Mouse (Mus musculus) hindbrain, embryonic 14.5 days (tissue): ENCODE data around the gene Pgc. TPM values are rescaled to one million over a fixed set of nuclear protein-coding genes. Genes with fewer than 3 reads are reported as not detected.

Experiments used
- ATAC-seq: fragments of 200-750 bp; cut with Nextera tagmentation; 2 replicates; pipeline ENCODE4 v1.8.0; 2017; ENCODE audit warnings: moderate number of reproducible peaks, mild to moderate bottlenecking, moderate TSS enrichment, moderate library complexity; ENCODE audit not compliant: low FRiP score
- DNase-seq: peaks from one replicate; pipeline ENCODE4 v3.0.0-alpha.2; 2015; ENCODE audit warnings: low spot score
- H3K27ac ChIP-seq: fragments of 300-500 bp; sonication (generic); 2 replicates; pipeline ENCODE4 v1.5.1; 2014; ENCODE audit warnings: mild to moderate bottlenecking, moderate library complexity
- H3K27me3 ChIP-seq: fragments of 300-500 bp; sonication (generic); 2 replicates; pipeline ENCODE4 v1.6.1; 2014; ENCODE audit warnings: mild to moderate bottlenecking, low read length, mixed read lengths; ENCODE audit not compliant: control insufficient read depth, insufficient read depth
- H3K36me3 ChIP-seq: fragments of 300-500 bp; sonication (generic); replicated peaks from 2 replicates; pipeline ENCODE4 v1.6.1; 2014; ENCODE audit not compliant: control insufficient read depth, insufficient read depth
- H3K4me1 ChIP-seq: fragments of 300-500 bp; sonication (generic); replicated peaks from 2 replicates; pipeline ENCODE4 v1.6.1; 2014; ENCODE audit warnings: antibody characterized with exemption, low read length, mixed read lengths; ENCODE audit not compliant: control insufficient read depth, insufficient read depth
- H3K4me2 ChIP-seq: fragments of 300-500 bp; sonication (generic); replicated peaks from 2 replicates; pipeline ENCODE4 v1.6.1; 2014; ENCODE audit warnings: mild to moderate bottlenecking, moderate library complexity
- H3K4me3 ChIP-seq: fragments of 300-500 bp; sonication (generic); replicated peaks from 2 replicates; pipeline ENCODE4 v1.5.1; 2014; ENCODE audit warnings: mild to moderate bottlenecking, low read length
- H3K9ac ChIP-seq: fragments of 300-500 bp; sonication (generic); 2 replicates; pipeline ENCODE4 v1.6.1; 2014
- H3K9me3 ChIP-seq: fragments of 300-500 bp; sonication (generic); 2 replicates; pipeline ENCODE4 v1.6.1; 2016; ENCODE audit warnings: low read length; ENCODE audit not compliant: control insufficient read depth
- WGBS: fragments of 180-500 bp; shearing (Covaris S2); extraction: QIAGEN DNeasy Blood & Tissue Kit; methylation state at CpG from one replicate; pipeline ENCODE4 v1.1.7; 2014; 5-methylcytosine and 5-hydroxymethylcytosine counted together
- polyA plus RNA-seq: library from polyadenylated mRNA; unstranded; fragments of >200 nt; fragmentation: Nextera tagmentation; extraction: Ambion mirVana; gene quantifications from 2 replicates; pipeline ENCODE4 v1.2.1, GENCODE M21; 2014

The Pgc gene
- polyA plus RNA-seq, 1 experiment from 2014 or later: not detected

- DNase-seq (no peak), ATAC-seq (no peak)
- H3K27ac ChIP-seq: no peak overlapping the region
- H3K4me2 ChIP-seq: no peak overlapping the region
- peaks cover 9% of the 10 kb centered on the region; the same call in 1 of the 2 replicates for H3K27me3 ChIP-seq
- no peaks in the 10 kb centered on the region for H3K9me3 ChIP-seq
- H3K4me3 ChIP-seq: no peak overlapping the region
- H3K9ac ChIP-seq: no peak overlapping the region
- peaks cover 11% of the 10 kb centered on the region; the same call in 1 of the 2 replicates for H3K4me1 ChIP-seq
- no peaks in the 10 kb centered on the region for H3K36me3 ChIP-seq
- 46% methylated on average over 16 of the region's 16 CpGs for WGBS
Observed at GRCm38 (mm10) chr17:47742991-47743734, 16.5 kb downstream of the Pgc start.

- ATAC-seq (no peak), DNase-seq (no peak)
- H3K36me3 ChIP-seq: no peaks in the 10 kb centered on the region
- no peak overlapping the region for H3K4me3 ChIP-seq
- peaks cover 7% of the 10 kb centered on the region; the same call in 1 of the 2 replicates for H3K4me1 ChIP-seq
- no peaks in the 10 kb centered on the region for H3K9me3 ChIP-seq
- H3K9ac ChIP-seq: no peak overlapping the region
- no peak overlapping the region for H3K27ac ChIP-seq
- no peak overlapping the region for H3K4me2 ChIP-seq
- WGBS: 94% methylated on average over 14 of the region's 14 CpGs
- H3K27me3 ChIP-seq: 0 out of 2 replicates have a peak, but pooled peaks cover under 1% of the 10 kb centered on the region
Observed at GRCm38 (mm10) chr17:47744086-47744485, 17.4 kb downstream of the Pgc start.

- DNase-seq (no peak), ATAC-seq (no peak)
- Histone ChIP-seq H3K4me1 (no peaks in the 10 kb centered on the region), H3K4me2 (no peak overlapping the region), H3K9ac (no peak overlapping the region), H3K36me3 (no peaks in the 10 kb centered on the region), H3K4me3 (no peak overlapping the region), H3K27me3 (no peaks in the 10 kb centered on the region), H3K9me3 (no peaks in the 10 kb centered on the region), H3K27ac (no peak overlapping the region)
- WGBS: 90% methylated on average over 10 of the region's 10 CpGs
Observed at GRCm38 (mm10) chr17:47744746-47745368, 18.2 kb downstream of the Pgc start.

GRCm38 (mm10) chr17:47748791-47749553 is 22.3 kb downstream of the Pgc start:
- no peak for ATAC-seq

GRCm38 (mm10) chr17:47749626-47750025 is 23.0 kb downstream of the Pgc start:
- H3K4me2 ChIP-seq: no peak overlapping the region
- DNase-seq: no peak
- H3K9ac ChIP-seq: no peak overlapping the region
- 76% methylated on average over 3 of the region's 3 CpGs for WGBS
- no peaks in the 10 kb centered on the region for H3K9me3 ChIP-seq
- no peak overlapping the region for H3K4me3 ChIP-seq
- no peaks in the 10 kb centered on the region for H3K36me3 ChIP-seq
- H3K27ac ChIP-seq: no peak overlapping the region
- no peaks in the 10 kb centered on the region for H3K27me3 ChIP-seq
- no peaks in the 10 kb centered on the region for H3K4me1 ChIP-seq
- ATAC-seq: no peak

More at GRCm38 (mm10) chr17:47748791-47749553, 22.3 kb downstream of the Pgc start:
- DNase-seq: no peak
- Histone ChIP-seq H3K4me1 (no peaks in the 10 kb centered on the region), H3K27me3 (no peaks in the 10 kb centered on the region), H3K36me3 (no peaks in the 10 kb centered on the region), H3K9ac (no peak overlapping the region), H3K4me2 (no peak overlapping the region), H3K9me3 (no peaks in the 10 kb centered on the region), H3K27ac (no peak overlapping the region), H3K4me3 (no peak overlapping the region)
- 76% methylated on average over 14 of the region's 14 CpGs for WGBS

- Histone ChIP-seq H3K27me3 (no peaks in the 10 kb centered on the region), H3K27ac (no peak overlapping the region), H3K36me3 (no peaks in the 10 kb centered on the region), H3K9me3 (no peaks in the 10 kb centered on the region), H3K4me1 (no peaks in the 10 kb centered on the region), H3K9ac (no peak overlapping the region), H3K4me2 (no peak overlapping the region), H3K4me3 (no peak overlapping the region)
- ATAC-seq (no peak), DNase-seq (no peak)
- 46% methylated on average over 6 of the region's 6 CpGs for WGBS
Observed at GRCm38 (mm10) chr17:47750101-47750500, 23.5 kb downstream of the Pgc start.

GRCm38 (mm10) chr17:47751811-47752210 is 25.2 kb downstream of the Pgc start:
- no peaks in the 10 kb centered on the region for H3K36me3 ChIP-seq
- no peaks in the 10 kb centered on the region for H3K27me3 ChIP-seq
- H3K4me2 ChIP-seq: no peak overlapping the region
- no peak for ATAC-seq
- no peak overlapping the region for H3K9ac ChIP-seq
- H3K9me3 ChIP-seq: no peaks in the 10 kb centered on the region
- no peak for DNase-seq
- 76% methylated on average over 5 of the region's 5 CpGs for WGBS
- H3K4me1 ChIP-seq: no peaks in the 10 kb centered on the region
- H3K27ac ChIP-seq: no peak overlapping the region
- H3K4me3 ChIP-seq: no peak overlapping the region

- H3K9ac ChIP-seq: no peak overlapping the region
- ATAC-seq: no peak
Observed at GRCm38 (mm10) chr17:47753130-47753775, 26.6 kb downstream of the Pgc start.

GRCm38 (mm10) chr17:47754246-47754645 is 27.6 kb downstream of the Pgc start:
- Histone ChIP-seq H3K36me3 (no peaks in the 10 kb centered on the region), H3K4me3 (no peak overlapping the region), H3K9me3 (no peaks in the 10 kb centered on the region), H3K4me2 (no peak overlapping the region), H3K9ac (no peak overlapping the region), H3K27ac (no peak overlapping the region), H3K27me3 (no peaks in the 10 kb centered on the region), H3K4me1 (no peaks in the 10 kb centered on the region)
- ATAC-seq (no peak), DNase-seq (no peak)
- 84% methylated on average over 11 of the region's 13 CpGs for WGBS

More at GRCm38 (mm10) chr17:47753130-47753775, 26.6 kb downstream of the Pgc start:
- Histone ChIP-seq H3K36me3 (no peaks in the 10 kb centered on the region), H3K27me3 (no peaks in the 10 kb centered on the region), H3K4me3 (no peak overlapping the region), H3K27ac (no peak overlapping the region), H3K4me2 (no peak overlapping the region), H3K9me3 (no peaks in the 10 kb centered on the region), H3K4me1 (no peaks in the 10 kb centered on the region)
- DNase-seq: no peak
- 86% methylated on average over 8 of the region's 8 CpGs for WGBS
